Mouse (Mus musculus) testis, adult 2 months (tissue): ENCODE results near the gene Arl5c.

Experiments used
- CTCF ChIP-seq: fragments of 200-500 bp; IDR thresholded peaks from 2 replicates; pipeline ENCODE4 v1.5.1; 2012; ENCODE audit warnings: low read depth, mild to moderate bottlenecking, inconsistent platforms, low read length, moderate library complexity; ENCODE audit not compliant: control insufficient read depth, insufficient read depth, insufficient replicate concordance
- POLR2A ChIP-seq: fragments of 200-500 bp; IDR thresholded peaks from 2 replicates; pipeline ENCODE4 v1.6.1; 2012; ENCODE audit warnings: low read depth, mild to moderate bottlenecking, inconsistent platforms, low read length, moderate library complexity; ENCODE audit not compliant: control insufficient read depth

DNA sequence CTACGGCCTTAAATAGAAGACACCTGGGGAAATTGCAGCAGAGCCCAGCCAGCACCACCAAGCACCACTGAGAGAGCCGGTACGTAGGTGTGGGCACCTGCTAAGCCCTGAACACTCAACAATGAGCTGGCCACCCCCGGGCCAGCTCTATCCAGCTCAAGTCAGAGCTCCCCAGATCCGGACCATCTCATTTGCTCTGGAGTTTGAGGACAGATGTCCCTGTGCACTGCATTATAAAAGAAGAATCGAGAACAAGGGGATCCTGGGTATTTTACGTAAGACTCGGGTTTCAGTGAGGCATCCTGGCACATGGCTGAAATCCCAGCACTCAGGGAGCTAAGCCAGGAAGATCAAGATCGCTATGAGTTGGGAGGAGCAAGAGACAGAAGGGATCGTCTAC is 51.0 kb downstream of the Arl5c start:
- TF ChIP-seq POLR2A, result no peak
- TF ChIP-seq CTCF, result no peak
